Mouse (Mus musculus): ENCODE results near the gene Schip1. TPM values are rescaled to one million over a fixed set of nuclear protein-coding genes. Genes with fewer than 3 reads are reported as not detected.

Gene Schip1
- polyA plus RNA-seq, 1 experiment from 2014 or later, result 53.6 TPM

DNA sequence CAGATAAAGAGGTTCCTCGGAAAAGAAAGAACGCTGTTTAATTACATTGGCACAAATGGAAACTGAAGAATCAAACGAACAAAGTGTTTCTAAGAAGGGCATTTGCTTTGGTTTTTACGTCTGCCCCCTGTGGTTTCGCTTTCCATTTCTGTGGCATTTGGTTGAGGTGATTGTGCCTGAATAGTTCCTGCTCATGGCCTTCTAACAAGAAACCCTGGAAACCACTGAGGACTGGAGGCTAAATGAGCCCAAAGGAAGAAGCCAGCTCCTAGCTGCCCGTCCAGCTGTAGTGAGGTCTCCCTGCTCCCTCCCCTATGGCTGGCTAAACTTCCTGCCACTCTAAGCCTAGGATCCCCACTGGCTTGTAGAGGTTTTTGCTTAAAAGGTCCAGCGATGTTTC, 573.4 kb downstream of the Schip1 start:
- Histone ChIP-seq H3K36me3 (no peaks in the 10 kb centered on the region), H3K27ac (no peak overlapping the region), H3K9ac (no peak overlapping the region), H3K4me2 (replicated peaks) (no peak overlapping the region), H3K27me3 (replicated peaks) (no peaks in the 10 kb centered on the region), H3K4me3 (replicated peaks) (no peak overlapping the region), H3K4me1 (replicated peaks) (no peaks in the 10 kb centered on the region), H3K9me3 (no peaks in the 10 kb centered on the region)
- WGBS, result 55% methylated on average over 7 of the region's 7 CpGs
- no peak for ATAC-seq

DNA sequence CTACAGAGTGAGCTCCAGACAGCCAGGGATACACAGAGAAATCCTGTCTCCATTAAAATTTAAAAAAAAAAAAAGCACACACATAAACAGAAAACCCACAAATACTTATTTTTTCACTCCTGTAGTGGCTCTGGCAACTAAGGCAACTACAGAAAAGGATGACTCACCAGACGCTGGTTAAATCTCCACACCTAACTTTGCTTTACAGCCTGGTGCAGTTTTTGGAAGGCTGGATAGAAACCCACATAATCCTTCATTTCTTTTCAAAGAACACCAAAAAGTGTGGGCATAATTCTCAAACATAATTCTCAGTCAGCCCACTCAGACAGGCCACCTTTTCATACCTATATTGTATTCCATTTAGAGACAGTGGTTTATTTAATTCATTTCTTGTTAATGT, 574.1 kb downstream of the Schip1 start:
- no peaks in the 10 kb centered on the region for H3K9me3 ChIP-seq
- no peak overlapping the region for H3K27ac ChIP-seq
- ATAC-seq, result no peak
- H3K4me2 ChIP-seq (replicated peaks), result no peak overlapping the region
- H3K36me3 ChIP-seq, result no peaks in the 10 kb centered on the region
- H3K9ac ChIP-seq, result no peak overlapping the region
- no peaks in the 10 kb centered on the region for H3K4me1 ChIP-seq (replicated peaks)
- H3K27me3 ChIP-seq (replicated peaks), result no peaks in the 10 kb centered on the region
- H3K4me3 ChIP-seq (replicated peaks), result no peak overlapping the region
- WGBS, result 86% methylated on average over 1 of the region's 1 CpGs

DNA sequence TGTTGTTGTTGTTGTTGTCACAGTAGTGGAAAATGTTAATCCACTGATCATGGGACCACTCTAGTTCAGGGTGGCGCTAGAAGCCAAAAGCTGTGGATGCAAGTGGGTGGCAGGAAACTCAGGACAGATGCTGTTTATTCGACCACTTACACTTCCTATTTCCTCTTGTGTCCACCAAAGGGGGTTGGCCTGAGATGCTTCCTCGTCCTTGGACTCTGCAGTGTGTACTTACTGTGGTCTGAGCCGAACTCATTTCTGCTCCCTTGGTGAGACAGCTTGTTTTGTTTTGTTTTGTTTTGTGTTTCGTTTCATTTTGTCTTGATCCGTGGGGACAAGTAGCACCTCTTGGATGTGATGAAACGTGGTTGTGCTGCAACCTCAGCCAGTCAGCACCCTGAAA, 578.3 kb downstream of the Schip1 start:
- no peaks in the 10 kb centered on the region for H3K9me3 ChIP-seq
- no peaks in the 10 kb centered on the region for H3K36me3 ChIP-seq
- WGBS, result 84% methylated on average over 7 of the region's 7 CpGs
- H3K4me1 ChIP-seq (replicated peaks), result no peaks in the 10 kb centered on the region
- ATAC-seq, result no peak
- H3K9ac ChIP-seq, result no peak overlapping the region
- H3K4me3 ChIP-seq (replicated peaks), result no peak overlapping the region
- H3K27ac ChIP-seq, result no peak overlapping the region
- H3K4me2 ChIP-seq (replicated peaks), result no peak overlapping the region
- H3K27me3 ChIP-seq (replicated peaks), result no peaks in the 10 kb centered on the region

DNA sequence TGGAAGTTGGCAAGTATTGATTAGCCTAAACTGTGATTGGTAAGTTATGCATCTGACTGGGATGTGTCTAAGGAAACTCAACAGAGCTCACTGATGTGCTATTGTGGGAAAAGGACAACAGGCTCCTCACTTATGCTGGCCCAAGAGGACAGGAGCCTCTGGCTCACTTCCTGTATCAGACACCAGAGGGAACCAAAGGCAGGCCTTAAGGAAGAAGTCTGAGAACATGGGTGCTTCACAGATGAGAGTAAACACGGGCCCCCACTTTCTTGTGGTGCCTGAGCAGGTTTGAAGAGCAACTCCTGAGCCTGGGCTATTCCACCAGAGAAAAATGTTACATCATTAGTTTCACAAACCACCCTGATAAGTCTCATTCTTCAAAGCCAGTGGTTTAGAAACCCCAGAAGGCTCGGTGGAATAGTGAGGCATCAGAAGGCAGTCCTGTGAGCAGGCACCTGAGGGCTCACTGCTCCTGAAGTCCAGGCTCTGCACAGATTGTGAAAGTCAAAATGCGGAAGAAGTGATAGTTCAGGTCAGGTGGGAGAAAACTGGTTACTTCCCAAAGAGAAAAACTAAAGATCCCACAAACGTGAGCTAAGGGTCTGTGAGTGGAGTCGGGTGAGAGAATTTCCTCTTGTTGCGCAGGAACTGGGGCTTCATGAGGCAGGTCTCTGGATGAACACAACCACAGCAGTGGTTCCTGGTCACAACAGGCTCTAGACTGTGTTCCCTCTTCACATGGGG, 582.0 kb downstream of the Schip1 start:
- Histone ChIP-seq H3K4me3 (replicated peaks) (no peak overlapping the region), H3K4me2 (replicated peaks) (no peak overlapping the region), H3K4me1 (replicated peaks) (no peaks in the 10 kb centered on the region), H3K27me3 (replicated peaks) (no peaks in the 10 kb centered on the region), H3K9me3 (no peaks in the 10 kb centered on the region), H3K36me3 (no peaks in the 10 kb centered on the region), H3K9ac (no peak overlapping the region), H3K27ac (no peak overlapping the region)
- no peak for ATAC-seq
- 80% methylated on average over 6 of the region's 6 CpGs for WGBS

DNA sequence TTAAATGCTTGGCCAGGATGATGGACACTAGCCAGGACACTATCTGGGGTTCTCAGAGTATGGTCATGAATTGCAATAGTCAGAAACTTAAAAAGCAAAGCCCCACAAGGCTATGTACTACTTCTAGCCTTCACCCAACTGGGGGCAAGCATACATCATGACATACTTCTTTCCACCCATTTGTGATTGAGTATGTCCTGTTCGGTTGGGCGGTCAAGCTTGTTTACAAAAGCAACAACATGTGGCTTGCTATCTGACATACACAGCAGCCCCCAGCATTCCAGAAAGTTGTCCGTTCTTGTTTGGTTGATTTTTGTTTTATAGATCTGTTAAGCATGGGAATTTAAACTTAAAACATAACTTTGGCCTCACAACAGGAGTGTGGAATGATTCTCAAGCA, 582.7 kb downstream of the Schip1 start:
- Histone ChIP-seq H3K36me3 (no peaks in the 10 kb centered on the region), H3K4me2 (replicated peaks) (no peak overlapping the region), H3K4me3 (replicated peaks) (no peak overlapping the region), H3K27me3 (replicated peaks) (no peaks in the 10 kb centered on the region), H3K9ac (no peak overlapping the region), H3K27ac (no peak overlapping the region), H3K9me3 (no peaks in the 10 kb centered on the region), H3K4me1 (replicated peaks) (no peaks in the 10 kb centered on the region)
- ATAC-seq, result no peak
- WGBS, result 63% methylated on average over 3 of the region's 3 CpGs

DNA sequence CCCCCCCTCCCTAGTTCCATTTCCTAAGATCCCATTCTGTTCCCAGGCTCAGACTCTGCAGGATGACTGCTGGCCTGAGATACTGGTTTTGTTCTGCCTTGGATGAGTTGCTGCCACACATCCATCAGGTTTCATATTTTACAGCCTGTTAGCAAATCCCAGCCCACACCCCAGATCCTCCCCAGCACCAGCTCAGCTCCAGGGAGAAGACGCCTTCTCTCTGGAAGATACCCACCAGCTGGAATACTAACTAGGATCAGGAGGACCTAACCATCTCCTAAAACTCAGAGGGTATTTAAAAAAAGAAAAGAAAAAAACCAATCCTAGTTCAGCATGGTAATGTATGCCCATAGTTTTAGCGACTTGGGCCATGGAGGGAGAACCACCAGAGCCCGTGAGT, 585.6 kb downstream of the Schip1 start:
- no peaks in the 10 kb centered on the region for H3K9me3 ChIP-seq
- H3K27me3 ChIP-seq (replicated peaks), result no peaks in the 10 kb centered on the region
- 92% methylated on average over 3 of the region's 3 CpGs for WGBS
- H3K27ac ChIP-seq, result no peak overlapping the region
- H3K4me2 ChIP-seq (replicated peaks), result no peak overlapping the region
- H3K36me3 ChIP-seq, result no peaks in the 10 kb centered on the region
- ATAC-seq, result no peak
- H3K9ac ChIP-seq, result no peak overlapping the region
- H3K4me1 ChIP-seq (replicated peaks), result no peaks in the 10 kb centered on the region
- H3K4me3 ChIP-seq (replicated peaks), result no peak overlapping the region

DNA sequence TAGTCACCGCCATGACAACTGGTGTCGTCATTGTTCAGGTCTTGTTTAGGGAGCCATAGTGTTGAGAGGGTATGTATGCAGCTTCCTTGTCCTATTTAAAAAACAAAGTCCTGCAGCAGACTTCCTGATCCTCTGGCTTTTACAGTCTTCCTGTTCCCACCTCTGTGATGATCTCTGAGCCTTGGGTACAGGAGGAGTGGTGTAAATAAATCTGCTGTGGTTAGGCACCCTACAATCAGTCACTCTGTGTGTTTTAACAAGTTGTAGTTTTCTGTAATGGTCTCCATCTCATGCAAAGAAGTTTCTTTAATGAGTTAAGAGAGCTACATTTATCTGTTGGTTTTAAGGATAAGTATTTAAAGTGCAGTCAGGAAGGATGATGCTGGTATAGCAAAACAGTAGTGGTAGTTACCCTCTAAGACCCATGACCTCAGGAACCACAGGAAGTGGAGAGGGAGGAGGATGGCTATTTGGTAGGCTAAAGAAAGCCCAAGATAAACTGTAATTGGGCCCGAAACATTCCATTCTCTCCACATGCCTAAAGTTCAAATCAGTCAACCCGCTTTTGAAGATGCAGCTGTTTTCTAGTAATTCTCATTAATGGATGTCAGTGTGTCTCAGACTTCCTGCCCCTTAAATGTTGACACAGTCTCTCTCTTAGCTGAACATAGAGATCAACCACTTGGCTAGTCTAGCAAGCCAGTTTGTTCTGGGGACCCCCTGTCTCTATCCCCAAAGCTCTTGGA, 592.2 kb downstream of the Schip1 start:
- H3K4me3 ChIP-seq (replicated peaks), result no peak overlapping the region
- no peaks in the 10 kb centered on the region for H3K27me3 ChIP-seq (replicated peaks)
- H3K9ac ChIP-seq, result no peak overlapping the region
- no peaks in the 10 kb centered on the region for H3K9me3 ChIP-seq
- no peak for ATAC-seq
- H3K27ac ChIP-seq, result no peak overlapping the region
- H3K36me3 ChIP-seq, result no peaks in the 10 kb centered on the region
- H3K4me2 ChIP-seq (replicated peaks), result no peak overlapping the region
- 85% methylated on average over 4 of the region's 4 CpGs for WGBS
- H3K4me1 ChIP-seq (replicated peaks), result no peaks in the 10 kb centered on the region

DNA sequence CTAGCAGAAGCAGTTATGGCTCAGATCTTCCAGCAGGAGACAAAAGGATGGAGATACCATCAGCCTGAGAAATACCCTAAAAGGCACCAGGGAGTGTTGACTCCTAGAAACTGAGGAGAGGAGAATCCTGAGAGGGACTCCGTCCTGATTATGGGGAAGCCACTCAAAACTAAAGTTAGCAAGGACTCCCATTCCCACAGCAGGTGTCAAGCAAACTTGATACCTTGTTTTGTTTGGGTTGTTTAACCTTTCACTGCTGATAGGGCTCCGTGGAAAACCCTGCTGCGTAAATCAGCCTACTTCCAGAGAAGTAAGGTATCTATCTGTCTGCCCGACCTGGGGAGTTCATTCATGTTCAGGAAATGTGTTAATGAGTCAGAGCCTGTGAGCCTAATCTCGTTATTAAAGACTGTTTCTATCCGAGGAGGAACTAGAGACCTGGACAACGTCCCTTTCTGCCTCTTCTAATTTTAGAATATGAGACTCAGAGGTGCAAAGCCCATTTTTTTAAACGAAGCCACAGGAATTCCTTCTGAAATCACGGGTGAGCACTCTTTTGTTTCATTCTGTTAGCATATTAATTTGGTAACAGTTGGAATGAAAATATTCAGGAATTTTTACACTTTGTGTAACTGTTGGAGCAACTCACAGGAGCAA, 593.1 kb downstream of the Schip1 start:
- no peaks in the 10 kb centered on the region for H3K36me3 ChIP-seq
- no peak overlapping the region for H3K4me2 ChIP-seq (replicated peaks)
- no peaks in the 10 kb centered on the region for H3K9me3 ChIP-seq
- no peaks in the 10 kb centered on the region for H3K4me1 ChIP-seq (replicated peaks)
- no peak overlapping the region for H3K9ac ChIP-seq
- H3K27ac ChIP-seq, result no peak overlapping the region
- no peaks in the 10 kb centered on the region for H3K27me3 ChIP-seq (replicated peaks)
- no peak overlapping the region for H3K4me3 ChIP-seq (replicated peaks)
- WGBS, result 39% methylated on average over 9 of the region's 9 CpGs
- no peak for ATAC-seq

DNA sequence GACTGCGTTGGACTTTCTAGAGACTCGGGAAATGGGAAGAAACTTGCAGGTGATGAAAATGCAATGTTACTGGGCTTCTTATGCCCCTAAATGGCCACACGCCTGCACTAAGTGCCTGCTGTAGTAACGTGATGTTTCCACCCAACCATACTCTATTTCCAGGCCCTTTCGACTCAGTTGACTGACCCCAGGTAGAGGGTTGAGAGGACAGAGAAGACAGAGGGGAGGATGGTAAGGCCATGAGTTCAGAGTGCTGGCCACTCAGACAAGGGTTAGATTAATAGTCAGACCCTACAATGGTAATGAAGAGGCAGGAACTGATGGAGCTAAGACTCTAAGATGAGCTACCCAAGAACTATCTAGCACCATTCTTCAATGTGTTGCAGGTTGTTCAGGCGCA, 595.4 kb downstream of the Schip1 start:
- Histone ChIP-seq H3K27me3 (replicated peaks) (no peaks in the 10 kb centered on the region), H3K9me3 (no peaks in the 10 kb centered on the region), H3K4me1 (replicated peaks) (no peaks in the 10 kb centered on the region), H3K9ac (no peak overlapping the region), H3K4me2 (replicated peaks) (no peak overlapping the region), H3K27ac (no peak overlapping the region), H3K4me3 (replicated peaks) (no peak overlapping the region), H3K36me3 (no peaks in the 10 kb centered on the region)
- ATAC-seq, result no peak
- WGBS, result 96% methylated on average over 6 of the region's 6 CpGs

DNA sequence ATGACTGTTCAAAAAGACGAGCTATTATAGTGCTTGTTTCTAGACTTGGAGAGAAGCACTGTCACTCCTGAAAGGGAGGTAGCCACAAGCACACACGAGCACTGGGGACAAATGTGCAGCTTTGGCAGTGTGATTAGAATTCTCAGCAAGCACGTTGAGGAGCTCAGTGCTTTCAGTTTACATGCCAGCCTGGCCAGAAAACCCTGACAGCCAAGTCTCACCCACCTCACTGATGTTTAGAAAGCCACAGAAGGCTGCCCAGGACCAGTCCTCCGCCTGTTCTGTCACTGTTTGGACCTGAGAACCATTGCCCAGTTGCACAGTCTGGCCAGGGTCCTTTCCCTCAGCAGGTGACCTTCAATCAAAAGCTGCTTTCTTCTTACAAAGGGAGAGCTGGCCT, 595.9 kb downstream of the Schip1 start:
- WGBS, result 66% methylated on average over 4 of the region's 4 CpGs

DNA sequence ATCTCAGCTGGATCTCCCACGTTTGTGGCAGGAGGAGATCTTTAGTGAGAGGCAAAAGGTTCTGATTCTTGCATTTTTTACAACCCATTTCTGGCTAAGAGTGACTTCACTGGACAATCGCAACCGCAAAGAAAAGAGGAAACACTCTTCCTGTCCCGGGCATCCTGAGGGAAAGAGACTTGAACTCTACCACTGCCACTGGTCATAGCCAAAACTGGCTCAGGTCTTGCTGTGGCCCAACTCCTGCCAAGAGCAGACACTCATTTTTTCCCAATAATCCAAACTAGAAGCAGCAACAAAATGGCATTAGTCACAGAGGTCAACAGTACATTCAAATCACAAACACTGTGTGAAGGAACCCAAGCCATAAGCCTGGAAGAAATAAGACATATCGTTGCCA, 597.8 kb downstream of the Schip1 start:
- Histone ChIP-seq H3K27ac (no peak overlapping the region), H3K9ac (no peak overlapping the region), H3K9me3 (no peaks in the 10 kb centered on the region), H3K36me3 (no peaks in the 10 kb centered on the region), H3K4me2 (replicated peaks) (no peak overlapping the region), H3K4me1 (replicated peaks) (no peaks in the 10 kb centered on the region), H3K4me3 (replicated peaks) (no peak overlapping the region), H3K27me3 (replicated peaks) (no peaks in the 10 kb centered on the region)
- 82% methylated on average over 5 of the region's 5 CpGs for WGBS
- no peak for ATAC-seq

More for the DNA sequence above, 595.9 kb downstream of the Schip1 start:
- Histone ChIP-seq H3K9me3 (no peaks in the 10 kb centered on the region), H3K27me3 (replicated peaks) (no peaks in the 10 kb centered on the region), H3K4me1 (replicated peaks) (no peaks in the 10 kb centered on the region), H3K9ac (no peak overlapping the region), H3K27ac (no peak overlapping the region), H3K36me3 (no peaks in the 10 kb centered on the region), H3K4me2 (replicated peaks) (no peak overlapping the region), H3K4me3 (replicated peaks) (no peak overlapping the region)
- no peak for ATAC-seq

DNA sequence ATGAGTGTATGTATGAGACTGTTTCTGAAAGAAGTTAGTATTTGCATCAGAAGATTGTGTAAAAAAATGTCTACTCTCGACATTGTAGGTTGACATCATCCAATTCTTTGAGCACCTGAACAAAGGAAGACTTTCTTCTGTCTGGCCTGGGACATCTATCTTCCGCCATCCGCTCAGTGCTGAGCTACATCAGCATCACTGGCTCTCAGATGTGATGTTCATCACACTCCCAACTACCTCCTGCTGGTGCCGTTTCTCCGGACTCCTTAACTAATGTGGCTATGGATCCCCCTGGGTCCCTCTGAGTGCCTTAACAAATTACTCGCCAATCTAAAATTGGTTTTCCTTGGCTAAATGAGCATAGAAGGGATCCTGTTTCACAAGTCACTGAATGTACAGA, 599.7 kb downstream of the Schip1 start:
- no peaks in the 10 kb centered on the region for H3K4me1 ChIP-seq (replicated peaks)
- H3K4me2 ChIP-seq (replicated peaks), result no peak overlapping the region
- H3K4me3 ChIP-seq (replicated peaks), result no peak overlapping the region
- H3K36me3 ChIP-seq, result no peaks in the 10 kb centered on the region
- no peaks in the 10 kb centered on the region for H3K27me3 ChIP-seq (replicated peaks)
- no peak overlapping the region for H3K27ac ChIP-seq
- ATAC-seq, result no peak
- no peak overlapping the region for H3K9ac ChIP-seq
- no peaks in the 10 kb centered on the region for H3K9me3 ChIP-seq
- WGBS, result 83% methylated on average over 6 of the region's 6 CpGs
